Mouse (Mus musculus) kidney, adult 2 months (tissue): ENCODE results near the gene Cep95. TPM values are rescaled to one million over a fixed set of nuclear protein-coding genes. Genes with fewer than 3 reads are reported as not detected.
"Not testable (repeated sequence)": the region's sequence is repeated elsewhere in the genome, so short reads cannot be mapped to it uniquely, and the experiment has no call there.

ENCODE experiments used
- DNase-seq: peaks from one replicate; pipeline ENCODE4 v3.0.0; 2021
- H3K27ac ChIP-seq: fragments of 200-500 bp; 2 replicates; pipeline ENCODE4 v1.5.1; 2012; ENCODE audit warnings: low read depth, low read length, control low read depth, inconsistent platforms; ENCODE audit not compliant: insufficient read depth
- H3K27me3 ChIP-seq: fragments of 200-500 bp; replicated peaks from 2 replicates; pipeline ENCODE4 v1.6.1; 2012; ENCODE audit warnings: mild to moderate bottlenecking, moderate library complexity, low read length, inconsistent platforms; ENCODE audit not compliant: control insufficient read depth, insufficient read depth
- H3K36me3 ChIP-seq: fragments of 200-500 bp; 2 replicates; pipeline ENCODE4 v1.6.1; 2012; ENCODE audit warnings: mild to moderate bottlenecking, moderate library complexity, low read length, inconsistent platforms; ENCODE audit not compliant: control insufficient read depth, insufficient read depth
- H3K4me1 ChIP-seq: fragments of 200-500 bp; 2 replicates; pipeline ENCODE4 v1.6.1; 2011; ENCODE audit warnings: low read length; ENCODE audit not compliant: control insufficient read depth, insufficient read depth
- H3K4me3 ChIP-seq: fragments of 200-500 bp; 2 replicates; pipeline ENCODE4 v1.5.1; 2011; ENCODE audit warnings: mild to moderate bottlenecking, low read depth, low read length, control low read depth; ENCODE audit not compliant: insufficient read depth
- CTCF ChIP-seq: fragments of 200-500 bp; conservative IDR thresholded peaks from 2 replicates; pipeline ENCODE4 v1.5.1; 2011; ENCODE audit warnings: low read depth, mild to moderate bottlenecking, control low read depth, low read length, moderate library complexity, mixed read lengths; ENCODE audit not compliant: insufficient read depth, insufficient read length
- POLR2A ChIP-seq: fragments of 200-500 bp; IDR thresholded peaks from one replicate; pipeline ENCODE4 v1.6.1; 2011; ENCODE audit warnings: low read depth, low read length, control low read depth
- WGBS: fragments of 180-500 bp; shearing (Covaris S2); methylation state at CpG from one replicate; pipeline ENCODE4 v1.1.7; 2018; 5-methylcytosine and 5-hydroxymethylcytosine counted together
- polyA plus RNA-seq: library from polyadenylated mRNA; depleted of rRNA; stranded (reverse); fragments of >200 nt; gene quantifications from 2 replicates; pipeline ENCODE4 v1.2.3, GENCODE M21; 2012

The Cep95 gene
- polyA plus RNA-seq, 1 experiment: 3.6 TPM

- no peak for DNase-seq
- Histone ChIP-seq H3K27me3 (no peaks in the 10 kb centered on the region), H3K27ac (no peak overlapping the region), H3K4me3 (no peak overlapping the region), H3K36me3 (no peaks in the 10 kb centered on the region), H3K4me1 (peaks cover 3% of the 10 kb centered on the region; the same call in 1 of the 2 replicates)
- 0 out of 2 replicates have a peak, but pooled peaks have one; percentile 19 for TF ChIP-seq CTCF
- no peak for TF ChIP-seq POLR2A
- WGBS: 70% methylated on average over 4 of the region's 4 CpGs
Measured at GRCm38 (mm10) chr11:106793846-106794245, 4.8 kb downstream of the Cep95 start.

GRCm38 (mm10) chr11:106795679-106796078 is 6.6 kb downstream of the Cep95 start:
- no peak for DNase-seq
- WGBS: 27% methylated on average over 9 of the region's 9 CpGs
- Histone ChIP-seq H3K27me3 (no peaks in the 10 kb centered on the region), H3K4me1 (no peaks in the 10 kb centered on the region; the same call in 1 of the 2 replicates), H3K36me3 (peaks cover 2% of the 10 kb centered on the region; the same call in 1 of the 2 replicates), H3K27ac (no peak overlapping the region), H3K4me3 (no peak overlapping the region)
- TF ChIP-seq POLR2A: no peak
- TF ChIP-seq CTCF: no peak

GRCm38 (mm10) chr11:106802069-106802627 is 13.1 kb downstream of the Cep95 start:
- 87% methylated on average over 10 of the region's 10 CpGs for WGBS
- peaks cover 3% of the 10 kb centered on the region for H3K36me3 ChIP-seq

GRCm38 (mm10) chr11:106807442-106807841 is 18.4 kb downstream of the Cep95 start:
- not testable (repeated sequence) for H3K4me1 ChIP-seq, H3K4me3 ChIP-seq, H3K36me3 ChIP-seq, H3K27ac ChIP-seq, H3K27me3 ChIP-seq, DNase-seq
- WGBS: 82% methylated on average over 1 of the region's 1 CpGs

More at GRCm38 (mm10) chr11:106802069-106802627, 13.1 kb downstream of the Cep95 start:
- Histone ChIP-seq H3K27me3 (no peaks in the 10 kb centered on the region), H3K27ac (no peak overlapping the region), H3K4me1 (no peaks in the 10 kb centered on the region), H3K4me3 (no peak overlapping the region)
- no peak for DNase-seq
- no peak for TF ChIP-seq CTCF
- TF ChIP-seq POLR2A: no peak

- H3K27me3 ChIP-seq: no peaks in the 10 kb centered on the region
- TF ChIP-seq POLR2A (no peak), CTCF (no peak)
- H3K27ac ChIP-seq: no peak overlapping the region
- 68% methylated on average over 7 of the region's 7 CpGs for WGBS
- peaks cover 4% of the 10 kb centered on the region; the same call in 1 of the 2 replicates for H3K36me3 ChIP-seq
- H3K4me1 ChIP-seq: peaks cover 15% of the 10 kb centered on the region; the same call in 1 of the 2 replicates
- no peak overlapping the region for H3K4me3 ChIP-seq
- peak; percentile 76 for DNase-seq
Measured at GRCm38 (mm10) chr11:106812410-106813136, 23.5 kb downstream of the Cep95 start.

GRCm38 (mm10) chr11:106814601-106815320 is 25.7 kb downstream of the Cep95 start:
- no peak overlapping the region for H3K27ac ChIP-seq
- no peak overlapping the region for H3K4me3 ChIP-seq
- WGBS: 54% methylated on average over 14 of the region's 14 CpGs
- no peak for TF ChIP-seq POLR2A
- TF ChIP-seq CTCF: no peak
- H3K4me1 ChIP-seq: peaks cover 15% of the 10 kb centered on the region; the same call in 1 of the 2 replicates
- H3K27me3 ChIP-seq: no peaks in the 10 kb centered on the region
- H3K36me3 ChIP-seq: peaks cover 8% of the 10 kb centered on the region; the same call in 1 of the 2 replicates
- DNase-seq: peak; percentile 85

- H3K27me3 ChIP-seq: no peaks in the 10 kb centered on the region
- no peak overlapping the region for H3K4me3 ChIP-seq
- no peak overlapping the region for H3K27ac ChIP-seq
- no peak for DNase-seq
- TF ChIP-seq POLR2A (no peak), CTCF (no peak)
- 90% methylated on average over 2 of the region's 2 CpGs for whole genome bisulfite sequencing
- peaks cover 15% of the 10 kb centered on the region; the same call in 1 of the 2 replicates for H3K4me1 ChIP-seq
- H3K36me3 ChIP-seq: peaks cover 8% of the 10 kb centered on the region; the same call in 1 of the 2 replicates
Measured at GRCm38 (mm10) chr11:106815331-106815730, 26.3 kb downstream of the Cep95 start.
